Mouse (Mus musculus) intestine, embryonic 15.5 days (tissue): ENCODE measurements around the gene Rasa4. TPM values are rescaled to one million over a fixed set of nuclear protein-coding genes. Genes with fewer than 3 reads are reported as not detected.
"Not testable (repeated sequence)": the region's sequence is repeated elsewhere in the genome, so short reads cannot be mapped to it uniquely, and the experiment has no call there.

ENCODE experiments used
- ATAC-seq: fragments of 200-750 bp; cut with Nextera tagmentation; 2 replicates; pipeline ENCODE4 v1.8.0; 2017; ENCODE audit warnings: moderate TSS enrichment, moderate library complexity
- H3K27ac ChIP-seq: fragments of 300-500 bp; sonication (generic); 2 replicates; pipeline ENCODE4 v1.5.1; 2015; ENCODE audit warnings: mild to moderate bottlenecking, inconsistent platforms
- H3K27me3 ChIP-seq: fragments of 300-500 bp; sonication (generic); replicated peaks from 2 replicates; pipeline ENCODE4 v1.6.1; 2015; ENCODE audit warnings: inconsistent platforms
- H3K36me3 ChIP-seq: fragments of 300-500 bp; sonication (generic); 2 replicates; pipeline ENCODE4 v1.6.1; 2015; ENCODE audit warnings: inconsistent platforms
- H3K4me1 ChIP-seq: fragments of 300-500 bp; sonication (generic); replicated peaks from 2 replicates; pipeline ENCODE4 v1.6.1; 2015; ENCODE audit warnings: inconsistent platforms
- H3K4me2 ChIP-seq: fragments of 300-500 bp; sonication (generic); replicated peaks from 2 replicates; pipeline ENCODE4 v1.6.1; 2015; ENCODE audit warnings: mild to moderate bottlenecking, inconsistent platforms
- H3K4me3 ChIP-seq: fragments of 300-500 bp; sonication (generic); replicated peaks from 2 replicates; pipeline ENCODE4 v1.5.1; 2015; ENCODE audit warnings: inconsistent platforms
- H3K9ac ChIP-seq: fragments of 300-500 bp; sonication (generic); 2 replicates; pipeline ENCODE4 v1.6.1; 2015; ENCODE audit warnings: inconsistent platforms
- H3K9me3 ChIP-seq: fragments of 300-500 bp; sonication (generic); 2 replicates; pipeline ENCODE4 v1.6.1; 2016; ENCODE audit warnings: inconsistent platforms
- WGBS: fragments of 180-500 bp; shearing (Covaris S2); methylation state at CpG from one replicate; pipeline ENCODE4 v1.1.7; 2015; 5-methylcytosine and 5-hydroxymethylcytosine counted together
- polyA plus RNA-seq: library from polyadenylated mRNA; unstranded; fragments of >200 nt; fragmentation: Nextera tagmentation; extraction: Ambion mirVana; gene quantifications from 2 replicates; pipeline ENCODE4 v1.2.1, GENCODE M21; 2015

Gene Rasa4
- 16.3 and 19.4 TPM in 2 replicates for polyA plus RNA-seq

DNA sequence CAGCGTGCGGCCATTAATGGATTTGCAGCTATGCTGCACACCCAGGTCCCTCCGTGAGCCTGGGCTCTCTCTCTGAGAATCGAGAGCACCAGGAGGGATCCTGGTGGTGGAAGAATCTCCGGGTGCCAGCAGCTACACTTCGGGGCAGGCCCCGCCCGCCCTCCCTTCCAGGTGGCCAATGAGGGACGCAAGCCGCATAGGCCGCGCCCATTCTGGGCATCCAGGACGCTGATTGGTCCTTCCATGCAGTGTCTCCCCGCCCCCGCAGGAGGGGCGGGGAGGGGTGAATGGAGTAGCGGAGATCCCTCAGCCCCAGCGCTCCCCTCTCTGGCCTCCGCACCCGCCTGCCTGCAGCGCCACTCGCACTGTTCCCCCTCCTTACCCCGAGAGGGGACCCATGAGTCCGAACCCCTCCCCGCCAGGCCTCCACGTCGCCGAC, at the start of gene Rasa4:
TSS of gene Rasa4 (plus strand) at position 248 of the 439 bp plus-strand sequence.
- H3K9ac ChIP-seq, result peak within 1 kb of the TSS; percentile 59
- H3K36me3 ChIP-seq, result no peaks in the 10 kb centered on the region
- H3K9me3 ChIP-seq, result no peaks in the 10 kb centered on the region
- WGBS, result under 1% methylated on average over 27 of the region's 28 CpGs
- peak within 1 kb of the TSS; percentile 19; the same call in 1 of the 2 replicates for H3K27ac ChIP-seq
- ATAC-seq, result peak; percentile 97
- no peaks in the 10 kb centered on the region for H3K27me3 ChIP-seq
- H3K4me2 ChIP-seq, result peak within 1 kb of the TSS; percentile 94
- H3K4me3 ChIP-seq, result peak within 1 kb of the TSS; percentile 70
- peaks cover 17% of the 10 kb centered on the region for H3K4me1 ChIP-seq

DNA sequence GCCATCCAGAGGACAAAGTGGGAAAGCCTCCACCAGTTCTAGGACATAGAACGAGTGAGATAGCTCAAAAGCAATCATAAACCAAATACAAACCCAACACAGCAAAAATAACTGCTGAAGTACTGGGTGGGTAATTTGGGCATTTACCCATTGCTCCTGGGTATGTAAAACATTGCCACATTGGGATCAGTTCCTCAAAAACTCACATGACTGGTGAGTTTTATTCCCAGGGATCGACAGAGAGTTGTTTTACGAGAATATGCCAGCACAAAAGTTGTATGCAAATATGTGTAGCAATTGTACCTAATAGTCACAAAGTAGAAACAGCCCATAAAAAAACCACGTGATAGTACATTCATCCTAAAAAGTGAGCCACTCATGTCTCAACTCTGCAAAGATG, 48.8 kb upstream of the Rasa4 start:
- H3K4me2 ChIP-seq, result no peak overlapping the region
- 79% methylated on average over 4 of the region's 4 CpGs for WGBS
- no peak for ATAC-seq
- H3K4me3 ChIP-seq, result no peak overlapping the region
- peaks cover 11% of the 10 kb centered on the region; the same call in 1 of the 2 replicates for H3K36me3 ChIP-seq
- 0 out of 2 replicates have a peak, but pooled peaks cover 1% of the 10 kb centered on the region for H3K4me1 ChIP-seq
- H3K9me3 ChIP-seq, result no peaks in the 10 kb centered on the region
- H3K27ac ChIP-seq, result no peak overlapping the region
- H3K27me3 ChIP-seq, result no peaks in the 10 kb centered on the region
- no peak overlapping the region for H3K9ac ChIP-seq

DNA sequence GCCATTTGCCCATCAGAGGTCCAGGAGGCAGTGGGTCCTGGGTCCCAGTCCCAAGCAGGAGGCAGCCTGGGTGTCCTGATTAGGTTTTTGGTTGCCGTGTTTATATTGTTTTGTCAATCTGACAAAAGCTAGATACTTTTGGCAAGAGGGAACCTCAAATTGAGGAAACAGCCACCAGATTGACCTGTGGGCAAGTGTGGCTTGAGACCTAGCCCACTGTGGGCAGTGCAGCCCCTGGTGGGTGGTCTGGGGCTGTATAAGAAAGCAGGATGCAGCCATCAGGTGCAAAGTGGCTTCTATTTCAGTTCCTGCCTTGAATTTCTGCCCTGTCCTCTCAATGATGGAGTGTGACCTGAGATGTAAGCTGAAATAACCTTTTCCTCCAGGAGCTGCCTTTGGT, 48.4 kb upstream of the Rasa4 start:
- 82% methylated on average over 1 of the region's 1 CpGs for WGBS
- 0 out of 2 replicates have a peak, but pooled peaks cover 4% of the 10 kb centered on the region for H3K4me1 ChIP-seq
- no peak overlapping the region for H3K4me2 ChIP-seq

DNA sequence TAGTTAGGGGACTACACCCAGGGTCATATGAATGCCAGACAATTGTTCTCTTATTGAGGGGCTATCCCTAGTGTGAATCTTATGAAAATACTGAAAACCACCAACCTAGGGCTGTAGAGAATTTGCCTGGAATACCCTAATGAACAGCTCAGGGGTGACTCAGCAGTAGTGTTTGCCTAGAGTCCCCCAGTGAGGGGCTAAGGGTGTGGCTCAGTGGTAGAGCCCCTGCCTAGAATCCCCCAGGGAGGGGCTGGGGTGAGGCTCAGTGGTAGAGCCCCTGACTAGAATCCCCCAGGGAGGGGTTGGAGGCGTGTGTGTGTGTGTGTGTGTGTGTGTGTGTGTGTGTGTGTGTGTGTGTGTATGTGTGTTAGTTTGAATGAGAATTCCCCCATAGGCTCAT, 47.0 kb upstream of the Rasa4 start:
- no peak for ATAC-seq
- H3K27ac ChIP-seq, result no peak overlapping the region
- no peak overlapping the region for H3K4me2 ChIP-seq
- WGBS, result 100% methylated on average over 1 of the region's 1 CpGs
- H3K27me3 ChIP-seq, result no peaks in the 10 kb centered on the region
- H3K9me3 ChIP-seq, result no peaks in the 10 kb centered on the region
- H3K36me3 ChIP-seq, result no peaks in the 10 kb centered on the region; the same call in 1 of the 2 replicates
- no peak overlapping the region for H3K4me3 ChIP-seq
- H3K4me1 ChIP-seq, result peaks cover 6% of the 10 kb centered on the region; the same call in 1 of the 2 replicates
- no peak overlapping the region for H3K9ac ChIP-seq

More for the DNA sequence above, 48.4 kb upstream of the Rasa4 start:
- Histone ChIP-seq H3K9me3 (no peaks in the 10 kb centered on the region), H3K36me3 (peaks cover 11% of the 10 kb centered on the region; the same call in 1 of the 2 replicates), H3K27ac (no peak overlapping the region), H3K4me3 (no peak overlapping the region), H3K27me3 (no peaks in the 10 kb centered on the region), H3K9ac (no peak overlapping the region)
- no peak for ATAC-seq

DNA sequence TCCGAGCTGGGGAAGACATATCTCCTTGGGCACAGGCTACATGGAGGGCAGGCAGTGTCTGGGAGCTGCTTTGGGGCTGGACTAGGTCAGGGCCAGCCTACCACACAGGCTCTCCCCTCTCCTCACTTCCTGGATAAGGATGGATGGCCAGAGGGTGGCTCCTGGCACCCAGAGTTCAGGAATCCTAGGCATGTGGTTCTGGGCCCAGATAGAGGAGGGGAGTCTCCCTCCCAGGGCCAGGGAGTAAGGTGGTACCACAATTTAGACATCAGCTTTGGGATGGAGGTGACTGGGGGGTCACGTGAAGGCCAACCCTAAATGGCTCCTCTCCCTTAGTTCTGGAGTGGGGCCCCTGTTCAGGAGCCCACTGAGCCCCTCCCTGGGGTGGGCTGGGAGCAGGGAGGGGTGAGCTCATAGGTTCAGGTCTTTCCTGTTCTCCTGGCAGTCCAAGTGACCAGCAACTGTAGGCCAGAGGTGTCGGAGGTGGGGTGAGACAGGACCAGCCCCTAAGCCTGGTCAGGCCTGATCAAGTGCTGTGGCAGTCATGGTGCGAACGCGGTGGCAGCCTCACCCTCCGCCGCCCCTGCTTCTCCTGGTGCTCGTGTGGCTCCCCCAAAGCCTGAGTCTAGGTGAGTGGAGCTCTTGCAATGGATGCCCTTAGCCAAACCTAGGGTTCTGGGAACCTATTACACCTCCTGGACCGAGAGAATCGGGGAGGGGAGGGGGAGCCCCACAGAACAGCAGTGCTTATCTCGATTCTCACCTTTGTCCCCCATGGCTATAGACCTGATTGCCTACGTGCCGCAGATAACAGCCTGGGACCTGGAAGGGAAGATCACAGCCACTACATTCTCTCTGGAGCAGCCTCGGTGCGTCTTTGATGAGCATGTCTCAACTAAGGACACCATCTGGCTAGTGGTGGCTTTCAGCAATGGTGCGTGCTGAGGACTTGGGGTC, 45.2 kb upstream of the Rasa4 start, which contains the start of gene Upk3b:
TSS of gene Upk3b (plus strand) at position 239 of the 957 bp plus-strand sequence.
- H3K27me3 ChIP-seq, result no peaks in the 10 kb centered on the region
- no peaks in the 10 kb centered on the region for H3K36me3 ChIP-seq
- H3K9ac ChIP-seq, result no peak within 1 kb of the TSS
- H3K4me3 ChIP-seq, result peak within 1 kb of the TSS; percentile 10
- peak within 1 kb of the TSS; percentile 51 for H3K4me2 ChIP-seq
- peak within 1 kb of the TSS; percentile 74 for H3K27ac ChIP-seq
- WGBS, result 44% methylated on average over 17 of the region's 17 CpGs
- ATAC-seq, result peak; percentile 89
- H3K9me3 ChIP-seq, result no peaks in the 10 kb centered on the region
- H3K4me1 ChIP-seq, result peaks cover 6% of the 10 kb centered on the region; the same call in 1 of the 2 replicates

DNA sequence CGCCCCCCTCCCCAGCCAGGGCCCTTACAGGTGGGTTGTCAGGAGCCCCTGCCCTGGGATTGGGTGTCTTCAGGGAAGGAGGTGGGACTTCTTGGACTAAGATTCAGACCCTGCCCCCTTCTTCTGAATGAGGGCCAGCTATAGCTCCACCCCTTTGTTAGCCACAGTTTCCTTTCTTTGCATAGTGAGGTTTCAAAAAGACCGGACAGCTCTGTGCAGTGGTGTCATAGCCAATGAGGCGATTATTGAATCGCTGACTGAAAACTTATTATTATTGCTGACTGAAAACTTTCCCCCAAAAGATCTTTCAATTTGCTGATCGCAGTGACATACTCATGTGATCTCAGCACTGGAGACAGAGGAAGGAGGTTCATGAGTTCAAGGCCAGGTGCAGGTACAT, 43.5 kb upstream of the Rasa4 start:
- Histone ChIP-seq H3K4me1 (peaks cover 6% of the 10 kb centered on the region; the same call in 1 of the 2 replicates), H3K9ac (no peak overlapping the region), H3K27me3 (no peaks in the 10 kb centered on the region), H3K9me3 (no peaks in the 10 kb centered on the region), H3K4me2 (peak overlapping the region; percentile 51), H3K4me3 (peak overlapping the region; percentile 8), H3K27ac (peak overlapping the region; percentile 67), H3K36me3 (no peaks in the 10 kb centered on the region)
- 43% methylated on average over 5 of the region's 5 CpGs for WGBS
- 0 out of 2 replicates have a peak, but pooled peaks have one; percentile 28 for ATAC-seq

DNA sequence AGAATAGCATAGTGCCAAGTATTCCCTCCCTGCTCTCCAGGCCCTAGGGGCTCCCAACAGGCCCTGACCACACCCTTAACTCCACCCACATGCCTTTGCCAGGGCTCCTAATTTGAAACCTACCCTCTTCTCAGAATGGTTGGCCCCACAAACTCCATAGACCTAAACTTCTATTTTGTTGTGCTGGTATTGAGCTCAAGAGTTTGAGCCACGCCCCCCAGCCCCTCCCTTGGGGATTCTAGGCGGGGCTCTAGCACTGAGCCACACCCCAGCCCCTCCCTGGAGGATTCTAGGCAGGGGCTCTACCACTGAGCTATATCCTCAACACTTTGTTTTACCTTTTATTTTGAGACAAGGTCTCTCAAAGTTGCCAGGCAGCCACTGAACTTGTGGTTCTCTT, 42.5 kb upstream of the Rasa4 start:
- Histone ChIP-seq H3K4me1 (peaks cover 6% of the 10 kb centered on the region; the same call in 1 of the 2 replicates), H3K27me3 (no peaks in the 10 kb centered on the region), H3K27ac (no peak overlapping the region), H3K36me3 (no peaks in the 10 kb centered on the region), H3K4me3 (no peak overlapping the region), H3K4me2 (no peak overlapping the region), H3K9ac (no peak overlapping the region), H3K9me3 (no peaks in the 10 kb centered on the region)
- WGBS, result 37% methylated on average over 2 of the region's 2 CpGs
- no peak for ATAC-seq

DNA sequence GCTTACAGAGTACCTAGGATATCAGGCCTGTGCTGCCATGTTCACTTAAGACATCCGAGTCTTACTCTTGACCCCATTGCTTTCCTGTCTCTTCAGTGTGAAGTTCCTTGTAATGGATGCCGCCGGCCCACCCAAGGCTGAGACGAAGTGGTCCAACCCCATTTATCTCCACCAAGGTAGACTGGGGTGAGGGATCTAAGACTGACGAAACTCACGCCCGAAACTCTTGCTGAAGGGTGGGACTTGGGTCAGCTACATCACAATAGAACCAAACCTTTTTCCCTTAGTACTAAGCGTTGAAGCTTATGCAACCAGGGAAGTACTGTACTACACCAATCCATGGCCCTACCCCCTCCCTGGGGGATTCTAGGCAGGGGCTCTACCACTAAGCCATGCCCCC, 42.0 kb upstream of the Rasa4 start:
- no peak overlapping the region for H3K9ac ChIP-seq
- peaks cover 6% of the 10 kb centered on the region; the same call in 1 of the 2 replicates for H3K4me1 ChIP-seq
- H3K27me3 ChIP-seq, result no peaks in the 10 kb centered on the region
- no peak overlapping the region for H3K4me2 ChIP-seq
- H3K9me3 ChIP-seq, result no peaks in the 10 kb centered on the region
- H3K36me3 ChIP-seq, result no peaks in the 10 kb centered on the region
- no peak for ATAC-seq
- H3K4me3 ChIP-seq, result no peak overlapping the region
- H3K27ac ChIP-seq, result no peak overlapping the region
- WGBS, result 92% methylated on average over 8 of the region's 8 CpGs

DNA sequence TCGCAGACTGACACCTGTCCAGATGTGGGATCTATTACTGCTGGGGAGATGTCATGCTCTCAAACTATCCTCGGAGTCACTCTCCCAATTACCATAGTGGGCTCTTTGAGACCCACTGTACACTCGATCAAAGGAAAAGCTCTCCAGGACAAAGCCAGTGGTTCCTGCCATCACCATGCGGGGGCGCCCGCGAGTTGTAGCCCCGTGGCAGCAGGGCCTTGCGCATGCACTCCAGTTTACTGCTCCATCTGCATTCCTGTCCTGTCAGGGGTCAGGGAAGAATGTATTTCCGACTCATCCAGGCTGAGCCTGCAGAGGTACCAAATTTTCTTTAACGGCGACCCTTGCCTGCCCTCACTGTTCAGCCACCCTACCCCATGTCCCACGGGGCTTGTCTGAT, 38.9 kb upstream of the Rasa4 start:
- H3K27me3 ChIP-seq, result no peaks in the 10 kb centered on the region
- 70% methylated on average over 13 of the region's 13 CpGs for WGBS
- no peak overlapping the region for H3K9ac ChIP-seq
- H3K4me2 ChIP-seq, result no peak overlapping the region
- no peaks in the 10 kb centered on the region for H3K9me3 ChIP-seq
- H3K4me1 ChIP-seq, result peaks cover 5% of the 10 kb centered on the region; the same call in 1 of the 2 replicates
- no peak for ATAC-seq
- no peak overlapping the region for H3K4me3 ChIP-seq
- no peak overlapping the region for H3K27ac ChIP-seq
- no peaks in the 10 kb centered on the region for H3K36me3 ChIP-seq

DNA sequence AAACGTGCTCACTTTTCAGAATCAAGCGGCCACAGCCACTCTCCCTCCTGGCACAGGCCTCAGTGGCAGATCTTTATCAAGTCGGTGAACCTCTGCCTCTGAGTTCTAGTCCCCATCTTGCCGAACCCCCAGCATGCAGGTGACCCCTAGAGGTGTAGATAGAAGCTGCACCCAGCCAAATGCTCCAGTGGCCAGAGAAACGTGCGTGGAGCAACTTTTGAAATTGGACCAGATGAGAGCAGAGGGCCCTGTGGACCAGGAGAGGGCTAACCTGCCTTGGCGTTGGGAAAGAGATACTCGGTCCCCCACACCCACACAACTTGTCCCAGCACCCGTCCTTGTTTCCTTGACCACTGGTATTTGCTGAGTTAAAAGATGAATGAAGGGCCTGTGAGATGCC, 38.3 kb upstream of the Rasa4 start:
- no peak overlapping the region for H3K9ac ChIP-seq
- ATAC-seq, result no peak
- H3K4me2 ChIP-seq, result no peak overlapping the region
- no peaks in the 10 kb centered on the region for H3K36me3 ChIP-seq
- H3K27me3 ChIP-seq, result no peaks in the 10 kb centered on the region
- no peak overlapping the region for H3K4me3 ChIP-seq
- H3K4me1 ChIP-seq, result peaks cover 2% of the 10 kb centered on the region; the same call in 1 of the 2 replicates
- WGBS, result 43% methylated on average over 9 of the region's 9 CpGs
- H3K27ac ChIP-seq, result no peak overlapping the region
- H3K9me3 ChIP-seq, result no peaks in the 10 kb centered on the region

DNA sequence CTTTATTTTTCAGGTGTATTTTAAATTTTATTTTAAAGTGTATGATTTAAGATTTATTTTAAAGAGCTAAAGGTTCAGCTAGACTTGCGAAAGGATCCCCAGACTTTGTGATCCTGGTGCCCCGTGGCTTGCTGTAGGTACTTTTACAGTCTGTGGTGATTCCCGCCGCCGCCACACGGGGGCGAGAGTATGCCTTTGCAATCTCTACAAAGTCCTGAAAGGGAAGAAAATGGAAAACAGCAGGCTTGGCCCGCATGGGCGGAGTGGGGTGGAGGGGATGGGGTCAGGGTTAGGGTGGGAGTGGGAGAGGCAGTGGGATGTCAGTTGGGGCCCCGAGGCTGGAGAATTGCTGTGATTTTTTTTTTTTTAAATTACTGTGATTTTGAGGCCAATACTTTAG, 37.7 kb upstream of the Rasa4 start:
- H3K36me3 ChIP-seq, result no peaks in the 10 kb centered on the region
- no peak overlapping the region for H3K9ac ChIP-seq
- WGBS, result 3% methylated on average over 10 of the region's 10 CpGs
- no peak overlapping the region for H3K4me2 ChIP-seq
- no peaks in the 10 kb centered on the region; the same call in 1 of the 2 replicates for H3K4me1 ChIP-seq
- H3K9me3 ChIP-seq, result no peaks in the 10 kb centered on the region
- no peaks in the 10 kb centered on the region for H3K27me3 ChIP-seq
- peak; percentile 44 for ATAC-seq
- H3K4me3 ChIP-seq, result no peak overlapping the region
- no peak overlapping the region for H3K27ac ChIP-seq

DNA sequence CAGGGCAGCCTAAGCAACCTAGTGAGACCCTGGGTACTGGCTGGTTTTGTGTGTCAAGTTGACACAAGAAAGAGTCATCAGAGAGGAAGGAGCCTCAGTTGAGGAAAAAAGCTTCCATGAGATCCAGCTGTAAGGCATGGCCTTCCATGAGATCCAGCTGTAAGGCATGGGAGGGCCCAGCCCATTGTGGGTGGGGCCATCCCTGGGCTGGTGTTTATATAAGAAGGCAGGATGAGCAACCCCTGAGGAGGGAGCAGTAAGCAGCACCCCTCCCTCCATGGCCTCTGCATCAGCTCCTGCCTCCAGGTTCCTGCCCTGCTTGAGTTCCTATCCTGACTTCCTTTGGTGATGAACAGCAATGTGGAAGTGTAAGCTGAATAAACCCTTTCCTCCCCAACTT, 35.2 kb upstream of the Rasa4 start:
- H3K4me2 ChIP-seq, H3K27ac ChIP-seq, H3K9ac ChIP-seq, H3K4me1 ChIP-seq, H3K36me3 ChIP-seq, H3K4me3 ChIP-seq, H3K27me3 ChIP-seq, H3K9me3 ChIP-seq, ATAC-seq: not testable (repeated sequence)
